Mouse (Mus musculus) midbrain, embryonic 16.5 days (tissue): ENCODE data around the gene Ngdn. TPM values are rescaled to one million over a fixed set of nuclear protein-coding genes. Genes with fewer than 3 reads are reported as not detected.
"Not testable (repeated sequence)": the region's sequence is repeated elsewhere in the genome, so short reads cannot be mapped to it uniquely, and the experiment has no call there.

ENCODE experiments used
- ATAC-seq: fragments of 200-750 bp; cut with Nextera tagmentation; 2 replicates; pipeline ENCODE4 v1.8.0; 2017; ENCODE audit warnings: moderate TSS enrichment
- H3K27ac ChIP-seq: fragments of 300-500 bp; sonication (generic); 2 replicates; pipeline ENCODE4 v1.5.1; 2014; ENCODE audit warnings: mild to moderate bottlenecking, low read length, mixed read lengths
- H3K27me3 ChIP-seq: fragments of 300-500 bp; sonication (generic); 2 replicates; pipeline ENCODE4 v1.6.1; 2014; ENCODE audit warnings: low read depth, low read length, mixed read lengths; ENCODE audit not compliant: control insufficient read depth, insufficient read depth
- H3K36me3 ChIP-seq: fragments of 300-500 bp; sonication (generic); 2 replicates; pipeline ENCODE4 v1.6.1; 2014; ENCODE audit warnings: mild to moderate bottlenecking, low read length, moderate library complexity, mixed read lengths; ENCODE audit not compliant: control insufficient read depth, insufficient read depth
- H3K4me1 ChIP-seq: fragments of 300-500 bp; sonication (generic); 2 replicates; pipeline ENCODE4 v1.6.1; 2014; ENCODE audit warnings: mild to moderate bottlenecking, low read length, mixed read lengths; ENCODE audit not compliant: control insufficient read depth, insufficient read depth
- H3K4me2 ChIP-seq: fragments of 300-500 bp; sonication (generic); 2 replicates; pipeline ENCODE4 v1.6.1; 2014; ENCODE audit warnings: mild to moderate bottlenecking, low read length, mixed read lengths
- H3K4me3 ChIP-seq: fragments of 300-500 bp; sonication (generic); 2 replicates; pipeline ENCODE4 v1.5.1; 2014; ENCODE audit warnings: low read depth, mild to moderate bottlenecking, low read length, moderate library complexity, mixed read lengths
- H3K9ac ChIP-seq: fragments of 300-500 bp; sonication (generic); 2 replicates; pipeline ENCODE4 v1.6.1; 2014; ENCODE audit warnings: low read depth, low read length, mixed read lengths
- H3K9me3 ChIP-seq: fragments of 300-500 bp; sonication (generic); replicated peaks from 2 replicates; pipeline ENCODE4 v1.6.1; 2014; ENCODE audit warnings: mild to moderate bottlenecking, low read length, mixed read lengths; ENCODE audit not compliant: control insufficient read depth, poor library complexity, severe bottlenecking
- WGBS: fragments of 180-500 bp; shearing (Covaris S2); extraction: QIAGEN DNeasy Blood & Tissue Kit; methylation state at CpG from one replicate; pipeline ENCODE4 v1.1.7; 2014; 5-methylcytosine and 5-hydroxymethylcytosine counted together
- polyA plus RNA-seq: library from polyadenylated mRNA; unstranded; fragments of >200 nt; fragmentation: Nextera tagmentation; extraction: Ambion mirVana; gene quantifications from 2 replicates; pipeline ENCODE4 v1.2.1, GENCODE M21; 2015

Ngdn gene
- polyA plus RNA-seq, 1 experiment from 2014 or later: 44.8 TPM

GRCm38 (mm10) chr14:54978664-54979063, 36.6 kb upstream of the Ngdn start:
- no peak for ATAC-seq
- Histone ChIP-seq H3K27ac (no peak overlapping the region), H3K4me3 (no peak overlapping the region), H3K9me3 (no peaks in the 10 kb centered on the region), H3K36me3 (no peaks in the 10 kb centered on the region), H3K27me3 (no peaks in the 10 kb centered on the region), H3K4me2 (no peak overlapping the region), H3K4me1 (peaks cover 11% of the 10 kb centered on the region), H3K9ac (no peak overlapping the region)
- WGBS: 89% methylated on average over 8 of the region's 8 CpGs

- no peak overlapping the region for H3K9ac ChIP-seq
- no peak for ATAC-seq
- no peaks in the 10 kb centered on the region for H3K4me1 ChIP-seq
- no peak overlapping the region for H3K4me2 ChIP-seq
- H3K36me3 ChIP-seq: no peaks in the 10 kb centered on the region
- WGBS: 98% methylated on average over 7 of the region's 7 CpGs
- no peak overlapping the region for H3K27ac ChIP-seq
- H3K4me3 ChIP-seq: no peak overlapping the region
- no peaks in the 10 kb centered on the region for H3K9me3 ChIP-seq
- no peaks in the 10 kb centered on the region for H3K27me3 ChIP-seq
These were observed 33.3 kb upstream of the Ngdn start for GRCm38 (mm10) chr14:54981934-54982333.

- H3K36me3 ChIP-seq, H3K9ac ChIP-seq, H3K4me2 ChIP-seq, H3K9me3 ChIP-seq, H3K4me3 ChIP-seq, H3K4me1 ChIP-seq, H3K27me3 ChIP-seq, H3K27ac ChIP-seq, ATAC-seq: not testable (repeated sequence)
- WGBS: 92% methylated on average over 9 of the region's 9 CpGs
These were observed 26.8 kb upstream of the Ngdn start for GRCm38 (mm10) chr14:54988350-54988874.

- H3K4me2 ChIP-seq: no peak overlapping the region
- no peaks in the 10 kb centered on the region for H3K9me3 ChIP-seq
- no peaks in the 10 kb centered on the region for H3K27me3 ChIP-seq
- WGBS: 92% methylated on average over 13 of the region's 13 CpGs
- H3K36me3 ChIP-seq: no peaks in the 10 kb centered on the region
- H3K4me1 ChIP-seq: peaks cover 10% of the 10 kb centered on the region
- H3K4me3 ChIP-seq: no peak overlapping the region
- H3K27ac ChIP-seq: no peak overlapping the region
- ATAC-seq: no peak
- no peak overlapping the region for H3K9ac ChIP-seq
These were observed 26.4 kb upstream of the Ngdn start for GRCm38 (mm10) chr14:54988882-54989281.

- Histone ChIP-seq H3K9ac (no peak overlapping the region), H3K9me3 (no peaks in the 10 kb centered on the region), H3K4me1 (peaks cover 21% of the 10 kb centered on the region), H3K27me3 (no peaks in the 10 kb centered on the region), H3K36me3 (no peaks in the 10 kb centered on the region), H3K27ac (peak overlapping the region; percentile 82), H3K4me2 (no peak overlapping the region), H3K4me3 (no peak overlapping the region)
- peak; percentile 59; the same call in 1 of the 2 replicates for ATAC-seq
- 77% methylated on average over 8 of the region's 8 CpGs for WGBS
These were observed 25.3 kb upstream of the Ngdn start for GRCm38 (mm10) chr14:54989886-54990441.

- no peak overlapping the region for H3K4me2 ChIP-seq
- 96% methylated on average over 10 of the region's 10 CpGs for WGBS
- no peaks in the 10 kb centered on the region for H3K36me3 ChIP-seq
- H3K9ac ChIP-seq: no peak overlapping the region
- no peaks in the 10 kb centered on the region for H3K9me3 ChIP-seq
- no peak overlapping the region for H3K27ac ChIP-seq
- H3K27me3 ChIP-seq: no peaks in the 10 kb centered on the region
- no peak overlapping the region for H3K4me3 ChIP-seq
- ATAC-seq: no peak
- H3K4me1 ChIP-seq: peaks cover 43% of the 10 kb centered on the region
These were observed 23.1 kb upstream of the Ngdn start for GRCm38 (mm10) chr14:54992196-54992595.

- ATAC-seq: no peak
- 71% methylated on average over 10 of the region's 10 CpGs for WGBS
These were observed 21.6 kb upstream of the Ngdn start for GRCm38 (mm10) chr14:54993636-54994035.

GRCm38 (mm10) chr14:54994136-54994868, 21.0 kb upstream of the Ngdn start, which contains the start of gene Myh7:
Gene Myh7, minus strand, starts transcription at chr14:54994626.
- Histone ChIP-seq H3K27me3 (no peaks in the 10 kb centered on the region), H3K4me3 (no peak within 1 kb of the TSS), H3K36me3 (no peaks in the 10 kb centered on the region), H3K4me2 (no peak within 1 kb of the TSS; the same call in 1 of the 2 replicates), H3K27ac (peak within 1 kb of the TSS; percentile 93), H3K9ac (peak within 1 kb of the TSS; percentile 16; the same call in 1 of the 2 replicates), H3K9me3 (no peaks in the 10 kb centered on the region), H3K4me1 (peaks cover 43% of the 10 kb centered on the region)
- WGBS: 48% methylated on average over 11 of the region's 11 CpGs
- ATAC-seq: no peak

More at GRCm38 (mm10) chr14:54993636-54994035, 21.6 kb upstream of the Ngdn start:
- no peaks in the 10 kb centered on the region for H3K27me3 ChIP-seq
- no peaks in the 10 kb centered on the region for H3K9me3 ChIP-seq
- no peak overlapping the region for H3K4me2 ChIP-seq
- H3K4me1 ChIP-seq: peaks cover 43% of the 10 kb centered on the region
- no peak overlapping the region for H3K9ac ChIP-seq
- no peak overlapping the region for H3K27ac ChIP-seq
- no peak overlapping the region for H3K4me3 ChIP-seq
- H3K36me3 ChIP-seq: no peaks in the 10 kb centered on the region

GRCm38 (mm10) chr14:54994869-54995186, 20.4 kb upstream of the Ngdn start:
- Histone ChIP-seq H3K27ac (peak overlapping the region; percentile 93), H3K9ac (no peak overlapping the region), H3K27me3 (no peaks in the 10 kb centered on the region), H3K4me2 (no peak overlapping the region), H3K36me3 (no peaks in the 10 kb centered on the region), H3K4me3 (no peak overlapping the region), H3K4me1 (peaks cover 42% of the 10 kb centered on the region), H3K9me3 (no peaks in the 10 kb centered on the region)
- peak; percentile 40 for ATAC-seq
